25 mouse cellular contexts compared by ENCODE assay signal in genomic region chr6:31134736-31135077, GRCm38 (mm10).
DNase-seq lines count a peak whose midpoint lies in the region; ATAC-seq and TF ChIP-seq lines count a peak whose summit lies in the region.
"Had no signal": no experiment of that assay in that cellular context is flagged by ENCODE, and none has a peak within 500 bp of the region (broad histone marks: within the 10 kb centered on the region; RNA-seq: fewer than 3 reads in every experiment).

No protein-coding gene starts in this region.

- no peak overlapping the region for H3K9ac ChIP-seq in intestine, embryonic 14.5 days (ENCODE audit: low read length)
- no peak overlapping the region for H3K9ac ChIP-seq in intestine, postnatal 0 days (ENCODE audit: low read depth, low read length)
- no peak overlapping the region for H3K9ac ChIP-seq in liver, adult 2 months (ENCODE audit: low read depth, low read length)
- no peak overlapping the region for H3K9ac ChIP-seq in liver, embryonic 12.5 days
- no peak overlapping the region for H3K9ac ChIP-seq in embryonic facial prominence, embryonic 14.5 days (ENCODE audit: low read depth, low read length)
- no peak overlapping the region for H3K9ac ChIP-seq in kidney, embryonic 14.5 days (ENCODE audit: low read depth, low read length)
- H3K9ac ChIP-seq: heart, embryonic 13.5 days; hindbrain, embryonic 14.5 days; liver, postnatal 0 days; midbrain, embryonic 13.5 days; neural tube, embryonic 13.5 days had no signal

- H3K79me2 ChIP-seq in liver, adult 2 months (ENCODE audit: control insufficient read depth, insufficient read depth, low read length) = peaks cover 25% of the 10 kb centered on the region; the same call in 1 of the 2 replicates

- WGBS in intestine, embryonic 14.5 days = 76% methylated on average over 8 of the region's 8 CpGs
- 74% methylated on average over 8 of the region's 8 CpGs for WGBS in intestine, postnatal 0 days
- WGBS in liver, adult 2 months = 36% methylated on average over 8 of the region's 8 CpGs
- WGBS in liver, embryonic 12.5 days (ENCODE audit: insufficient replicate concordance) = 72% methylated on average over 8 of the region's 8 CpGs
- WGBS in embryonic facial prominence, embryonic 14.5 days = 61% methylated on average over 8 of the region's 8 CpGs
- WGBS in kidney, embryonic 14.5 days = 87% methylated on average over 8 of the region's 8 CpGs

- H3K4me2 ChIP-seq in intestine, embryonic 14.5 days (ENCODE audit: low read length) = no peak overlapping the region
- H3K4me2 ChIP-seq in intestine, postnatal 0 days (replicated peaks; ENCODE audit: low read depth) = no peak overlapping the region
- H3K4me2 ChIP-seq in liver, embryonic 12.5 days = no peak overlapping the region
- H3K4me2 ChIP-seq in embryonic facial prominence, embryonic 14.5 days (ENCODE audit: low read depth, low read length) = no peak overlapping the region
- H3K4me2 ChIP-seq in kidney, embryonic 14.5 days (replicated peaks; ENCODE audit: low read depth, low read length) = no peak overlapping the region
- H3K4me2 ChIP-seq: heart, embryonic 13.5 days; hindbrain, embryonic 14.5 days; liver, embryonic 11.5 days; midbrain, embryonic 13.5 days; neural tube, embryonic 13.5 days had no signal

- no peaks in the 10 kb centered on the region; the same call in 1 of the 2 replicates for H3K4me1 ChIP-seq in intestine, embryonic 14.5 days (replicated peaks; ENCODE audit: control insufficient read depth, insufficient read depth, low read length)
- no peaks in the 10 kb centered on the region for H3K4me1 ChIP-seq in intestine, postnatal 0 days (replicated peaks; ENCODE audit: control insufficient read depth, insufficient read depth, low read length)
- H3K4me1 ChIP-seq in liver, adult 2 months (ENCODE audit: control insufficient read depth, insufficient read depth, low read length) = peaks cover 61% of the 10 kb centered on the region
- no peaks in the 10 kb centered on the region for H3K4me1 ChIP-seq in liver, embryonic 12.5 days
- H3K4me1 ChIP-seq in embryonic facial prominence, embryonic 14.5 days (ENCODE audit: control insufficient read depth, insufficient read depth, low read length) = no peaks in the 10 kb centered on the region; the same call in 1 of the 2 replicates
- no peaks in the 10 kb centered on the region for H3K4me1 ChIP-seq in kidney, embryonic 14.5 days (ENCODE audit: control insufficient read depth, insufficient read depth, low read length)
- H3K4me1 ChIP-seq: midbrain, embryonic 13.5 days; neural tube, embryonic 13.5 days had no signal

- no peak for TF ChIP-seq POLR2A in liver, adult 2 months (IDR thresholded peaks at IDR 0.05; ENCODE audit: extremely low read depth, insufficient read depth, low read length)

- peak overlapping the region; percentile 38; the same call in 1 of the 2 replicates for H3K27ac ChIP-seq in intestine, embryonic 14.5 days (ENCODE audit: low read depth)
- H3K27ac ChIP-seq in intestine, postnatal 0 days (ENCODE audit: low read depth, low read length) = no peak overlapping the region
- H3K27ac ChIP-seq in liver, adult 2 months (replicated peaks; ENCODE audit: insufficient read depth, low read depth, low read length) = peak overlapping the region; percentile 55
- no peak overlapping the region for H3K27ac ChIP-seq in liver, embryonic 12.5 days
- peak overlapping the region; percentile 17 for H3K27ac ChIP-seq in embryonic facial prominence, embryonic 14.5 days (replicated peaks; ENCODE audit: low read depth, low read length)
- H3K27ac ChIP-seq in kidney, embryonic 14.5 days (ENCODE audit: low read depth, low read length) = no peak overlapping the region
- H3K27ac ChIP-seq: heart, adult 2 months; hindbrain, embryonic 14.5 days; macrophage; midbrain, embryonic 13.5 days; neural tube, embryonic 13.5 days had no signal

- H3K27me3 ChIP-seq in intestine, embryonic 14.5 days (replicated peaks; ENCODE audit: control insufficient read depth, insufficient read depth, low read length) = no peaks in the 10 kb centered on the region
- no peaks in the 10 kb centered on the region for H3K27me3 ChIP-seq in intestine, postnatal 0 days (replicated peaks; ENCODE audit: control insufficient read depth, insufficient read depth, low read length)
- H3K27me3 ChIP-seq in liver, adult 2 months (ENCODE audit: control insufficient read depth, insufficient read depth, low read length) = no peaks in the 10 kb centered on the region
- peaks cover 3% of the 10 kb centered on the region; the same call in 1 of the 2 replicates for H3K27me3 ChIP-seq in liver, embryonic 12.5 days (replicated peaks)
- H3K27me3 ChIP-seq in embryonic facial prominence, embryonic 14.5 days (replicated peaks; ENCODE audit: control insufficient read depth, insufficient read depth, low read length) = no peaks in the 10 kb centered on the region
- H3K27me3 ChIP-seq in kidney, embryonic 14.5 days (ENCODE audit: control insufficient read depth, insufficient read depth, low read length) = no peaks in the 10 kb centered on the region
- H3K27me3 ChIP-seq: heart, embryonic 13.5 days; midbrain, embryonic 13.5 days; neural tube, embryonic 13.5 days had no signal

- no peaks in the 10 kb centered on the region for H3K36me3 ChIP-seq in intestine, embryonic 14.5 days (ENCODE audit: control insufficient read depth, insufficient read depth, low read length)
- H3K36me3 ChIP-seq in intestine, postnatal 0 days (ENCODE audit: control insufficient read depth, insufficient read depth) = no peaks in the 10 kb centered on the region
- peaks cover 20% of the 10 kb centered on the region for H3K36me3 ChIP-seq in liver, adult 2 months (ENCODE audit: control insufficient read depth, insufficient read depth, low read length)
- no peaks in the 10 kb centered on the region for H3K36me3 ChIP-seq in liver, embryonic 12.5 days
- H3K36me3 ChIP-seq in embryonic facial prominence, embryonic 14.5 days (ENCODE audit: control insufficient read depth, insufficient read depth, low read length) = no peaks in the 10 kb centered on the region
- H3K36me3 ChIP-seq in kidney, embryonic 14.5 days (ENCODE audit: control insufficient read depth, insufficient read depth, low read length) = no peaks in the 10 kb centered on the region
- H3K36me3 ChIP-seq: heart, embryonic 13.5 days; midbrain, embryonic 13.5 days; neural tube, embryonic 13.5 days had no signal

- no peak for DNase-seq in intestine, embryonic 14.5 days (ENCODE audit: low spot score)
- peak; percentile 81 for DNase-seq in liver, adult 2 months (ENCODE audit: extremely low read depth, low read depth, low spot score)
- no peak for DNase-seq in embryonic facial prominence, embryonic 14.5 days (ENCODE audit: low spot score)
- no peak for DNase-seq in frontal cortex, postnatal 10 days (ENCODE audit: low spot score in 2 of 2)
- DNase-seq: adrenal gland, postnatal 25 days; cerebellum, adult 11-12 months; cerebellum, adult 9-11 months; embryo, embryonic 11 days; heart, adult 2 months; heart, postnatal 10 days; kidney, adult 8-10 months; kidney, postnatal 10 days; liver, postnatal 0 days; right cerebral cortex, postnatal 4 days; thymus, adult 2 months; thymus, postnatal 36 days had no signal

- ATAC-seq in intestine, embryonic 14.5 days (replicated peaks; ENCODE audit: low FRiP score, low TSS enrichment, low read depth) = no peak
- no peak for ATAC-seq in intestine, postnatal 0 days
- no peak for ATAC-seq in liver, embryonic 12.5 days
- ATAC-seq in embryonic facial prominence, embryonic 14.5 days (ENCODE audit: low read depth) = no peak
- ATAC-seq in kidney, embryonic 14.5 days (ENCODE audit: low FRiP score, low TSS enrichment) = no peak
- ATAC-seq: liver, postnatal 0 days; midbrain, embryonic 13.5 days had no signal

- no peak for TF ChIP-seq CTCF in intestine, postnatal 0 days (IDR thresholded peaks at IDR 0.05; ENCODE audit: low read depth)
- no peak for TF ChIP-seq CTCF in liver, adult 2 months (IDR thresholded peaks at IDR 0.05; ENCODE audit: low read depth, low read length)

- H3K9me3 ChIP-seq in intestine, embryonic 14.5 days (ENCODE audit: control insufficient read depth, low read length) = peaks cover 4% of the 10 kb centered on the region; the same call in 1 of the 2 replicates
- no peaks in the 10 kb centered on the region for H3K9me3 ChIP-seq in intestine, postnatal 0 days (ENCODE audit: control insufficient read depth)
- H3K9me3 ChIP-seq in liver, embryonic 12.5 days (replicated peaks) = no peaks in the 10 kb centered on the region
- peaks cover 6% of the 10 kb centered on the region; the same call in 1 of the 2 replicates for H3K9me3 ChIP-seq in embryonic facial prominence, embryonic 14.5 days (ENCODE audit: control insufficient read depth, low read length)
- H3K9me3 ChIP-seq in kidney, embryonic 14.5 days (ENCODE audit: control insufficient read depth, low read length) = peaks cover 7% of the 10 kb centered on the region; the same call in 1 of the 2 replicates
- H3K9me3 ChIP-seq: midbrain, embryonic 13.5 days had no signal

- H3K4me3 ChIP-seq in intestine, embryonic 14.5 days (ENCODE audit: low read depth, low read length) = no peak overlapping the region
- no peak overlapping the region for H3K4me3 ChIP-seq in intestine, postnatal 0 days (ENCODE audit: low read depth, low read length)
- no peak overlapping the region for H3K4me3 ChIP-seq in liver, adult 2 months (ENCODE audit: insufficient read depth, low read depth, low read length)
- no peak overlapping the region for H3K4me3 ChIP-seq in liver, embryonic 12.5 days
- H3K4me3 ChIP-seq in embryonic facial prominence, embryonic 14.5 days (ENCODE audit: low read depth, low read length) = no peak overlapping the region
- H3K4me3 ChIP-seq in kidney, embryonic 14.5 days (ENCODE audit: low read length) = no peak overlapping the region
- H3K4me3 ChIP-seq: heart, adult 2 months; heart, embryonic 13.5 days; midbrain, embryonic 13.5 days; neural tube, embryonic 13.5 days had no signal

Comparison
In these comparisons a context has a peak if more than half of its experiments do, and no peak if none do; other contexts are left out.
1. H3K27ac ChIP-seq: peak in intestine, embryonic 14.5 days (single experiment), liver, adult 2 months (single experiment) and embryonic facial prominence, embryonic 14.5 days (single experiment); none in intestine, postnatal 0 days (single experiment), liver, embryonic 12.5 days (single experiment) and kidney, embryonic 14.5 days (single experiment).